Mouse (Mus musculus): ENCODE results near the gene Ube2f.

GRCm38 (mm10) chr1:91262508-91262907 lies 12.4 kb downstream of the Ube2f start:
- TF ChIP-seq CTCF (IDR thresholded peaks at IDR 0.05; ENCODE audit: extremely low read depth, insufficient read length, insufficient replicate concordance, low read depth, low read length) (no peak), POLR2A (IDR thresholded peaks at IDR 0.05; ENCODE audit: low read depth, low read length) (no peak)

All from small intestine, adult 2 months (tissue).